Mouse (Mus musculus) bone marrow, adult 2 months (tissue): ENCODE results near the gene Ifrd2.

Source experiments
- CTCF ChIP-seq: fragments of 200-500 bp; IDR thresholded peaks from 2 replicates; pipeline ENCODE4 v1.5.1; 2011; ENCODE audit warnings: low read length, control low read depth; ENCODE audit not compliant: control insufficient read depth, insufficient read depth
- POLR2A ChIP-seq: fragments of 200-500 bp; IDR thresholded peaks from 2 replicates; pipeline ENCODE4 v1.6.1; 2011; ENCODE audit warnings: low read depth, mild to moderate bottlenecking, control low read depth, low read length, borderline replicate concordance; ENCODE audit not compliant: control insufficient read depth

GRCm38 (mm10) chr9:107555701-107556100 is 31.7 kb upstream of the Ifrd2 start:
- no peak for TF ChIP-seq POLR2A
- TF ChIP-seq CTCF, result no peak
